Comparison of ENCODE assay signal across 25 mouse cellular contexts in genomic region chr11:97071129-97071528, GRCm38 (mm10). TPM values are rescaled to one million over a fixed set of nuclear protein-coding genes. Genes with fewer than 3 reads are reported as not detected.
DNase-seq lines count a peak whose midpoint lies in the region; ATAC-seq and TF ChIP-seq lines count a peak whose summit lies in the region.
"Had no signal": no experiment of that assay in that cellular context is flagged by ENCODE, and none has a peak within 500 bp of the region (broad histone marks: within the 10 kb centered on the region; RNA-seq: fewer than 3 reads in every experiment).

No protein-coding gene starts in this region.

- H3K9ac ChIP-seq in kidney, postnatal 0 days (ENCODE audit: low read depth, low read length) = no peak overlapping the region
- H3K9ac ChIP-seq in heart, embryonic 13.5 days = 0 out of 2 replicates have a peak overlapping the region, but pooled peaks have one; percentile 8
- H3K9ac ChIP-seq: embryonic facial prominence, embryonic 13.5 days; forebrain, embryonic 13.5 days; limb, embryonic 13.5 days; liver, embryonic 13.5 days; midbrain, embryonic 12.5 days had no signal

- no peak overlapping the region for H3K4me3 ChIP-seq in kidney, postnatal 0 days (replicated peaks; ENCODE audit: low read depth, low read length)
- no peak overlapping the region for H3K4me3 ChIP-seq in heart, embryonic 13.5 days
- H3K4me3 ChIP-seq: embryonic facial prominence, embryonic 13.5 days; forebrain, embryonic 13.5 days; layer of hippocampus, adult 2 months; limb, embryonic 13.5 days; liver, embryonic 13.5 days; midbrain, embryonic 12.5 days had no signal

- 57% methylated on average over 1 of the region's 1 CpGs for WGBS in kidney, postnatal 0 days
- WGBS in heart, embryonic 13.5 days = 19% methylated on average over 1 of the region's 1 CpGs

- no peak overlapping the region for H3K27ac ChIP-seq in kidney, postnatal 0 days
- H3K27ac ChIP-seq in heart, embryonic 13.5 days (replicated peaks) = peak overlapping the region; percentile 55
- H3K27ac ChIP-seq: embryonic facial prominence, embryonic 13.5 days; forebrain, embryonic 13.5 days; layer of hippocampus, adult 2 months; limb, embryonic 13.5 days; liver, embryonic 13.5 days; midbrain, embryonic 12.5 days; stomach, postnatal 0 days had no signal

- no peak for ATAC-seq in kidney, postnatal 0 days (replicated peaks; ENCODE audit: low FRiP score, low read depth)
- ATAC-seq in heart, embryonic 13.5 days (ENCODE audit: extremely low read depth, insufficient number of reproducible peaks, low FRiP score, low TSS enrichment) = peak; percentile 64
- ATAC-seq: forebrain, embryonic 13.5 days; intestine, postnatal 0 days had no signal

- peak; percentile 60 for DNase-seq in gastrocnemius, adult 18-20 months (ENCODE audit: low spot score)
- DNase-seq in gastrocnemius, postnatal 14 days = no peak
- DNase-seq in kidney, postnatal 0 days (ENCODE audit: low spot score) = peak; percentile 12
- no peak for DNase-seq in kidney, adult 11 months
- DNase-seq in heart, postnatal 4 days = peak; percentile 68
- DNase-seq in thymus, postnatal 0 days (ENCODE audit: low spot score) = no peak
- no peak for DNase-seq in urinary bladder, adult 18-20 months (ENCODE audit: low spot score in 2 of 2)
- DNase-seq: adrenal gland, postnatal 14 days; cerebellum, adult 8-10 months; cerebellum, postnatal 36 days; embryo, embryonic 11 days; gastrocnemius, postnatal 25 days; kidney, postnatal 14 days; layer of hippocampus, postnatal 36 days; liver, embryonic 13.5 days; lung, adult 2 months had no signal

- no peaks in the 10 kb centered on the region for H3K4me1 ChIP-seq in kidney, postnatal 0 days (replicated peaks; ENCODE audit: insufficient read depth, low read length)
- H3K4me1 ChIP-seq in heart, embryonic 13.5 days = peaks cover 21% of the 10 kb centered on the region
- H3K4me1 ChIP-seq: embryonic facial prominence, embryonic 13.5 days; forebrain, embryonic 13.5 days; limb, embryonic 13.5 days; liver, embryonic 13.5 days; midbrain, embryonic 12.5 days had no signal

- no peak overlapping the region for H3K4me2 ChIP-seq in kidney, postnatal 0 days (ENCODE audit: low read length)
- H3K4me2 ChIP-seq in heart, embryonic 13.5 days = no peak overlapping the region
- H3K4me2 ChIP-seq: embryonic facial prominence, embryonic 13.5 days; forebrain, embryonic 13.5 days; limb, embryonic 13.5 days; liver, embryonic 13.5 days; midbrain, embryonic 12.5 days had no signal

- no peak for TF ChIP-seq CTCF in kidney, postnatal 0 days (IDR thresholded peaks at IDR 0.05; ENCODE audit: low read depth)

- no peaks in the 10 kb centered on the region for H3K9me3 ChIP-seq in kidney, postnatal 0 days (replicated peaks; ENCODE audit: low read length)
- no peaks in the 10 kb centered on the region for H3K9me3 ChIP-seq in heart, embryonic 13.5 days
- H3K9me3 ChIP-seq: embryonic facial prominence, embryonic 13.5 days; forebrain, embryonic 13.5 days; limb, embryonic 13.5 days; liver, embryonic 13.5 days; midbrain, embryonic 12.5 days had no signal

- peaks cover 17% of the 10 kb centered on the region; the same call in 1 of the 2 replicates for H3K36me3 ChIP-seq in kidney, postnatal 0 days (ENCODE audit: insufficient read depth, low read length)
- H3K36me3 ChIP-seq in heart, embryonic 13.5 days = peaks cover 21% of the 10 kb centered on the region

- no peaks in the 10 kb centered on the region for H3K27me3 ChIP-seq in kidney, postnatal 0 days (ENCODE audit: insufficient read depth, low read length)
- no peaks in the 10 kb centered on the region for H3K27me3 ChIP-seq in heart, embryonic 13.5 days (replicated peaks)
- H3K27me3 ChIP-seq: embryonic facial prominence, embryonic 13.5 days; forebrain, embryonic 13.5 days; limb, embryonic 13.5 days; liver, embryonic 13.5 days; midbrain, embryonic 12.5 days had no signal

- intact Hi-C loops in gastrocnemius, postnatal 14 days (cut with DNase I; ENCODE audit: low total_unique reads) = no loop called here

RNA-seq across cellular contexts. Expression of gene Osbpl7, which starts 20.7 kb away (rescaled TPM):
- 1 to 10 TPM; 2.5 to 2.9 TPM for total RNA-seq in gastrocnemius, adult 18-20 months (2021)
- total RNA-seq in gastrocnemius, postnatal 14 days (2021) = 1 to 10 TPM; 2.7 to 3.3 TPM
- polyA plus RNA-seq in kidney, postnatal 0 days (2015; fragmentation: Nextera tagmentation; extraction: Ambion mirVana) = 6.6 and 7.6 TPM in 2 replicates
- 6.2 and 6.5 TPM in 2 replicates for polyA plus RNA-seq in heart, embryonic 13.5 days (2015; fragmentation: Nextera tagmentation; extraction: Ambion mirVana)
- total RNA-seq in heart, postnatal 4 days (2021) = 1 to 10 TPM; 5.6 to 7.5 TPM
- 9.9 and 11.6 TPM in 2 replicates for polyA plus RNA-seq in thymus, postnatal 0 days (2015; fragmentation: Nextera tagmentation; extraction: Ambion mirVana)

RNA-seq across cellular contexts. Expression of gene Mrpl10, which starts 29.8 kb away (rescaled TPM):
- 10 to 100 TPM; 41.4 to 45.6 TPM for total RNA-seq in gastrocnemius, adult 18-20 months (2021)
- total RNA-seq in gastrocnemius, postnatal 14 days (2021) = 10 to 100 TPM; 39.8 to 44.0 TPM
- polyA plus RNA-seq in kidney, postnatal 0 days (2015; fragmentation: Nextera tagmentation; extraction: Ambion mirVana) = 71.9 and 79.6 TPM in 2 replicates
- polyA plus RNA-seq in heart, embryonic 13.5 days (2015; fragmentation: Nextera tagmentation; extraction: Ambion mirVana) = 67.5 and 72.6 TPM in 2 replicates
- total RNA-seq in heart, postnatal 4 days (2021) = 10 to 100 TPM; 80.2 to 81.0 TPM
- 72.4 and 72.8 TPM in 2 replicates for polyA plus RNA-seq in thymus, postnatal 0 days (2015; fragmentation: Nextera tagmentation; extraction: Ambion mirVana)

RNA-seq across cellular contexts. Expression of gene Lrrc46, which starts 29.9 kb away (rescaled TPM):
- under 1 TPM in 1 of 2 experiments, not detected in 1; 0.16 TPM for total RNA-seq in gastrocnemius, adult 18-20 months (2021)
- not detected for total RNA-seq in gastrocnemius, postnatal 14 days (2021)
- 1.0 and 1.2 TPM in 2 replicates for polyA plus RNA-seq in kidney, postnatal 0 days (2015; fragmentation: Nextera tagmentation; extraction: Ambion mirVana)
- polyA plus RNA-seq in heart, embryonic 13.5 days (2015; fragmentation: Nextera tagmentation; extraction: Ambion mirVana) = 0.18 and 0.49 TPM in 2 replicates
- under 1 TPM in 1 of 2 experiments, not detected in 1; 0.38 TPM for total RNA-seq in heart, postnatal 4 days (2021)
- 0.83 and 0.86 TPM in 2 replicates for polyA plus RNA-seq in thymus, postnatal 0 days (2015; fragmentation: Nextera tagmentation; extraction: Ambion mirVana)
- total RNA-seq: monocyte, adult 5-6 weeks had no signal

RNA-seq across cellular contexts. Expression of gene Scrn2, which starts 41.4 kb away (rescaled TPM):
- total RNA-seq in gastrocnemius, adult 18-20 months (2021) = 10 to 100 TPM; 13.1 to 13.2 TPM
- total RNA-seq in gastrocnemius, postnatal 14 days (2021) = 10 to 100 TPM in 1 of 2 experiments, 1 to 10 TPM in 1; 8.9 to 10.4 TPM
- polyA plus RNA-seq in kidney, postnatal 0 days (2015; fragmentation: Nextera tagmentation; extraction: Ambion mirVana) = 41.6 and 46.6 TPM in 2 replicates
- 16.0 and 19.2 TPM in 2 replicates for polyA plus RNA-seq in heart, embryonic 13.5 days (2015; fragmentation: Nextera tagmentation; extraction: Ambion mirVana)
- total RNA-seq in heart, postnatal 4 days (2021) = 10 to 100 TPM; 12.1 to 15.3 TPM
- polyA plus RNA-seq in thymus, postnatal 0 days (2015; fragmentation: Nextera tagmentation; extraction: Ambion mirVana) = 23.1 and 25.8 TPM in 2 replicates

RNA-seq across cellular contexts. Expression of gene Tbx21, which starts 44.0 kb away (rescaled TPM):
- total RNA-seq in gastrocnemius, adult 18-20 months (2021) = under 1 TPM; 0.41 to 0.50 TPM
- 1 to 10 TPM in 1 of 2 experiments, under 1 TPM in 1; 0.97 to 1.4 TPM for total RNA-seq in gastrocnemius, postnatal 14 days (2021)
- polyA plus RNA-seq in kidney, postnatal 0 days (2015; fragmentation: Nextera tagmentation; extraction: Ambion mirVana) = 0.15 TPM in 1 of 2 replicates, not detected in the other
- not detected in 2 replicates for polyA plus RNA-seq in heart, embryonic 13.5 days (2015; fragmentation: Nextera tagmentation; extraction: Ambion mirVana)
- total RNA-seq in heart, postnatal 4 days (2021) = not detected
- polyA plus RNA-seq in thymus, postnatal 0 days (2015; fragmentation: Nextera tagmentation; extraction: Ambion mirVana) = 1.3 and 1.9 TPM in 2 replicates
- polyA plus RNA-seq: liver, embryonic 13.5 days had no signal

Comparison
In these comparisons a context has a peak if more than half of its experiments do, and no peak if none do; other contexts are left out.
1. DNase-seq: peak in gastrocnemius, adult 18-20 months (single experiment), kidney, postnatal 0 days (single experiment) and heart, postnatal 4 days (single experiment); none in gastrocnemius, postnatal 14 days (single experiment), kidney, adult 11 months (single experiment), thymus, postnatal 0 days (single experiment) and urinary bladder, adult 18-20 months (0 of 2).